Mouse (Mus musculus): ENCODE measurements at regions not wholly inside any gene's neighbourhood (a gene's known extent, or its start where the extent isn't known, plus 50 kb on each side); places are given as distances from the start of the nearest gene placed in this dataset.

DNA sequence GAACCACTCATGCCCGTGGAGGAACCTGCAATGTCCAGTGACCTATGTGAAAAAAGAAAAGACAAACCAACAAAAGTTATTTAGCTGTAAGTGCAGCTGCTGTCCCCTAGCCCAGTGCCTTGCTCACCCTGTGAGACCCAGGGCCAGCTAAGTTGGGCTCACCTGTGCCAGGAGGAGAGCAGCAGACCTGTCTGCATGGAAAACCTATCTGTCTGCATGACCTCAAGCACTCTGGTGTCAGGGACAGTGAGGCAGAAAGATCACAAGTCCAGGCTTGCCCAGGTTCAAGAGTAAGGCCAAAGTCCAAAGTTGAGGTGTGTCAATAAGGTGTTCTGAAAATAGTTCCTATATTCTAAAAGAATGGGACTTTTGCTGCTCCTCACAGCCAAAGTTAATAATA is 215.0 kb upstream of the Vstm2b start:
- no peaks in the 10 kb centered on the region for H3K9me3 ChIP-seq
- 86% methylated on average over 1 of the region's 1 CpGs for WGBS
- no peak overlapping the region for H3K27ac ChIP-seq
- H3K4me1 ChIP-seq = peaks cover 7% of the 10 kb centered on the region
- no peak overlapping the region for H3K4me3 ChIP-seq (replicated peaks)
- H3K27me3 ChIP-seq = 0 out of 2 replicates have a peak, but pooled peaks cover 4% of the 10 kb centered on the region
- no peaks in the 10 kb centered on the region for H3K36me3 ChIP-seq (replicated peaks)
- no peak overlapping the region for H3K4me2 ChIP-seq
- no peak overlapping the region for H3K9ac ChIP-seq
- no peak for ATAC-seq (ENCODE audit: low FRiP score)

DNA sequence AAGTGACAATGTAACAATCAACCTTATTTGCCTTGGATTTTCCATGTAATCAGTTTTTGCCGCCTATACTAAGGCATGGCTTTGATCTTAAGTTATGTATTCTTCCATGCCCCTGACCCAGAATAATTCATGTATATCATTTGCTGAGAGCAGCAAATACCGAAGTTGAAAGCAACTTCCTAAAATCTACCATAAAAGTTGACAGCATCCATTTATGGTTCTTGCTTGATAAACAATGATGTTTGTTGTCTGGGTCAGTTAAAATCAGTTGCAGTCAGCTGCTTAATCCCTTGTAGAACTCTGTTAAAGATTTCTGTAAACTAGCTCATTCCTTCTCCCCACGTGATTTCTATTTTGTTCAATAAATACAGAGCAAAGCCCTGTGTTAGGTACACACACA is 214.5 kb upstream of the Vstm2b start:
- H3K27ac ChIP-seq = no peak overlapping the region
- H3K27me3 ChIP-seq = 0 out of 2 replicates have a peak, but pooled peaks cover 4% of the 10 kb centered on the region
- no peaks in the 10 kb centered on the region for H3K36me3 ChIP-seq (replicated peaks)
- H3K4me2 ChIP-seq = no peak overlapping the region
- 66% methylated on average over 3 of the region's 3 CpGs for WGBS
- H3K4me1 ChIP-seq = peaks cover 7% of the 10 kb centered on the region
- H3K4me3 ChIP-seq (replicated peaks) = no peak overlapping the region
- H3K9me3 ChIP-seq = no peaks in the 10 kb centered on the region
- no peak for ATAC-seq (ENCODE audit: low FRiP score)
- H3K9ac ChIP-seq = no peak overlapping the region

DNA sequence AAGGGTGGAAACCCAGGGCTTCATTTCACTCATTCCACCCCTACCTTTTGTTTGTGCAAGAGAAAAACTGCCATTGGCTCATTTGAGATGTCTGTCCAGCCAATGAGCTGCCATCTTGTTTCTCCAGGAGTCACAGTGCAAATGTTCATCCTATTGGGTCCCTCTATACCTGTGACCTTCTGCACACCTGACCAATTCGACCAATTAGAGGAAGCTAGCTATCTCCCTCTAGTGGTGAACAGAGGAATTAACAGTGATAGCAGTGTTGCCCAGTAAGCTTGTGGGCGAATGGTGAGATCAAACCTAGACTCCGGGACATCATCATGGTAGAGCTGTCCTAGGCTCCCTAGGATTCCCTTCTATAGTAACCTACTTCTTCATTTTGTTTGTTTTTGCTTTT is 211.1 kb upstream of the Vstm2b start:
- Histone ChIP-seq H3K9ac (no peak overlapping the region), H3K9me3 (no peaks in the 10 kb centered on the region), H3K27ac (no peak overlapping the region), H3K36me3 (replicated peaks) (no peaks in the 10 kb centered on the region), H3K4me2 (no peak overlapping the region), H3K4me3 (replicated peaks) (no peak overlapping the region), H3K27me3 (no peaks in the 10 kb centered on the region), H3K4me1 (no peaks in the 10 kb centered on the region)
- ATAC-seq (ENCODE audit: low FRiP score) = no peak
- 89% methylated on average over 3 of the region's 3 CpGs for WGBS

- ATAC-seq (ENCODE audit: low FRiP score) = no peak
- no peak overlapping the region for H3K4me2 ChIP-seq
- H3K4me1 ChIP-seq = no peaks in the 10 kb centered on the region
- H3K36me3 ChIP-seq (replicated peaks) = no peaks in the 10 kb centered on the region
- 86% methylated on average over 4 of the region's 4 CpGs for WGBS
- H3K4me3 ChIP-seq (replicated peaks) = no peak overlapping the region
- no peaks in the 10 kb centered on the region for H3K9me3 ChIP-seq
- no peak overlapping the region for H3K9ac ChIP-seq
- H3K27ac ChIP-seq = no peak overlapping the region
- no peaks in the 10 kb centered on the region for H3K27me3 ChIP-seq
Measured at GRCm38 (mm10) chr7:40688546-40688945, 209.6 kb upstream of the Vstm2b start.

GRCm38 (mm10) chr7:40693755-40694154 is 204.4 kb upstream of the Vstm2b start:
- Histone ChIP-seq H3K9ac (no peak overlapping the region), H3K27ac (no peak overlapping the region), H3K4me1 (no peaks in the 10 kb centered on the region), H3K4me3 (replicated peaks) (no peak overlapping the region), H3K36me3 (replicated peaks) (no peaks in the 10 kb centered on the region), H3K4me2 (no peak overlapping the region), H3K9me3 (no peaks in the 10 kb centered on the region), H3K27me3 (no peaks in the 10 kb centered on the region)
- ATAC-seq (ENCODE audit: low FRiP score) = peak; percentile 46; the same call in 1 of the 2 replicates
- 48% methylated on average over 5 of the region's 5 CpGs for WGBS

DNA sequence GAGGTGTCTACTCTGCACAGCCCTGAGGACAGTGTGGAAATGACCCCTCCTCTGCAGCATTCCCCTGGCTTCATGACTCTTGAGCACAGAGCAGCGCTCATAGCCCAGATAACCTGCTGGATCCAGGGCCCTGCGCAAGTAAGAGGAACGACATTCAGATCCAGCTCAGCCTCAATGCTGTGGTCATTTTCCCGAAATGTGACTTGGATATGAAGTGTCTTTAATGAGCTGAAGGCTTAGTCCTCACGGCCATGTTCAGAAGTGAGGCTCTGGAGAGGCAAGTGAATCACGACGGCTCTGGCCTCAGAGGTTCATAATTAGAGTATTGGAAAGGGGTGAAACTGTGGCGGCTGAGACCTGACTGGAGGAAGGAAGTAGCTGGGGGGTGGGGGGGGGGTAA is 200.6 kb upstream of the Vstm2b start:
- ATAC-seq (ENCODE audit: low FRiP score) = no peak
- H3K27ac ChIP-seq = no peak overlapping the region
- 77% methylated on average over 8 of the region's 8 CpGs for WGBS

DNA sequence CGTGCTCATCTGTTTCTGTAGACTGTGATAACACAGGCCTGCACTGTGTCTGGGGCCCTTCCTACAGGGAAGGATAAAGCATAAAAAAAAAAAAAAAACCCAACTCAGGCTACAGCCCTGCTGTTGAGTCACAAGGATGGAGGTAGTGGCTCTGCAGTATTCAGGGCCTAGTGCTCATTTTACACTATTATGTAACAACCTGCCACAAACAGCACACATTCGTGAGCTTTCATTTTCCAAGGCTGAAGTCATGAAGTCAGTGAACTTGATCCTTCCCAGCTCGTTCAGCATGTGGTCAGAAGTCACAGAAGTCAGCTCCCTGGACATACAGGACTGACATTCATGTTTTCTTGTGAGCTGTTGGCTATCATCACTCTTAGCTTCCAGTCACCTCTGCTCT is 199.8 kb upstream of the Vstm2b start:
- Histone ChIP-seq H3K36me3 (replicated peaks) (no peaks in the 10 kb centered on the region), H3K9me3 (no peaks in the 10 kb centered on the region), H3K9ac (no peak overlapping the region), H3K4me2 (no peak overlapping the region), H3K27ac (no peak overlapping the region), H3K4me3 (replicated peaks) (no peak overlapping the region), H3K27me3 (no peaks in the 10 kb centered on the region), H3K4me1 (no peaks in the 10 kb centered on the region)
- ATAC-seq (ENCODE audit: low FRiP score) = no peak
- 72% methylated on average over 3 of the region's 3 CpGs for WGBS

More for the DNA sequence above, 200.6 kb upstream of the Vstm2b start:
- no peaks in the 10 kb centered on the region for H3K27me3 ChIP-seq
- H3K4me1 ChIP-seq = no peaks in the 10 kb centered on the region
- no peak overlapping the region for H3K4me3 ChIP-seq (replicated peaks)
- H3K4me2 ChIP-seq = no peak overlapping the region
- H3K36me3 ChIP-seq (replicated peaks) = no peaks in the 10 kb centered on the region
- no peaks in the 10 kb centered on the region for H3K9me3 ChIP-seq
- no peak overlapping the region for H3K9ac ChIP-seq

- H3K36me3 ChIP-seq (replicated peaks) = no peaks in the 10 kb centered on the region
- no peaks in the 10 kb centered on the region for H3K9me3 ChIP-seq
- no peak overlapping the region for H3K4me3 ChIP-seq (replicated peaks)
- no peaks in the 10 kb centered on the region for H3K27me3 ChIP-seq
- no peak for ATAC-seq (ENCODE audit: low FRiP score)
- no peak overlapping the region for H3K4me2 ChIP-seq
- WGBS = 97% methylated on average over 1 of the region's 1 CpGs
- no peaks in the 10 kb centered on the region for H3K4me1 ChIP-seq
- no peak overlapping the region for H3K27ac ChIP-seq
- H3K9ac ChIP-seq = no peak overlapping the region
Measured at GRCm38 (mm10) chr7:40699633-40700032, 198.5 kb upstream of the Vstm2b start.

- no peaks in the 10 kb centered on the region for H3K4me1 ChIP-seq
- H3K27ac ChIP-seq = no peak overlapping the region
- H3K4me3 ChIP-seq (replicated peaks) = no peak overlapping the region
- no peak overlapping the region for H3K4me2 ChIP-seq
- 85% methylated on average over 5 of the region's 5 CpGs for WGBS
- H3K9ac ChIP-seq = no peak overlapping the region
- H3K9me3 ChIP-seq = no peaks in the 10 kb centered on the region
- no peaks in the 10 kb centered on the region for H3K27me3 ChIP-seq
- no peaks in the 10 kb centered on the region for H3K36me3 ChIP-seq (replicated peaks)
- ATAC-seq (ENCODE audit: low FRiP score) = no peak
Measured at GRCm38 (mm10) chr7:40700656-40701055, 197.5 kb upstream of the Vstm2b start.

- H3K4me2 ChIP-seq = no peak overlapping the region
- no peak overlapping the region for H3K27ac ChIP-seq
- H3K9ac ChIP-seq = no peak overlapping the region
- no peaks in the 10 kb centered on the region for H3K4me1 ChIP-seq
- 91% methylated on average over 5 of the region's 5 CpGs for WGBS
- no peaks in the 10 kb centered on the region for H3K27me3 ChIP-seq
- no peaks in the 10 kb centered on the region for H3K9me3 ChIP-seq
- no peak overlapping the region for H3K4me3 ChIP-seq (replicated peaks)
- no peaks in the 10 kb centered on the region for H3K36me3 ChIP-seq (replicated peaks)
- no peak for ATAC-seq (ENCODE audit: low FRiP score)
Measured at GRCm38 (mm10) chr7:40702191-40703045, 195.7 kb upstream of the Vstm2b start.

- WGBS = 90% methylated on average over 2 of the region's 2 CpGs
- Histone ChIP-seq H3K9me3 (no peaks in the 10 kb centered on the region), H3K9ac (no peak overlapping the region), H3K27me3 (no peaks in the 10 kb centered on the region), H3K36me3 (replicated peaks) (no peaks in the 10 kb centered on the region), H3K4me2 (no peak overlapping the region), H3K4me1 (no peaks in the 10 kb centered on the region), H3K27ac (no peak overlapping the region), H3K4me3 (replicated peaks) (no peak overlapping the region)
- no peak for ATAC-seq (ENCODE audit: low FRiP score)
Measured at GRCm38 (mm10) chr7:40708231-40708630, 189.9 kb upstream of the Vstm2b start.

DNA sequence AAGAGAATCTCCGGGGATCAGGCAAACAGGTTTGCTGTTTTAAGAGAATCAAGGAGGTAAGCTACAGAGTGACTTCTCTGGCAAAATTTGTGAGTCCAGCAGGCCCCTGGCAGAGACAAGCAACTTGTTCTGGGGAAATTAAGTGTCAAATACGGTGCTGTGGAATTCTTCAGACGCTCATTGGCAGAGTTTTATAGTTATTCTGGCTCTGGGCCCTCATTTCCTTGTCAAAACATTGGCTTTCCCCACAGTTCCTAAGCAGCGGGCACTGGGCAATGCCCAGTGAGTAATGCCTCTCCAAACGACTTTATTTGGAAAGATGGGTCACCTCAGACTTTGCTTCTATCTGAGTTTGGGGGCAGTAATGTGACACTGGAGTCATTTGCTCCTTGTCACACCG is 180.1 kb upstream of the Vstm2b start:
- H3K9ac ChIP-seq = no peak overlapping the region
- no peak overlapping the region for H3K27ac ChIP-seq
- H3K4me3 ChIP-seq (replicated peaks) = no peak overlapping the region
- no peak for ATAC-seq (ENCODE audit: low FRiP score)
- no peaks in the 10 kb centered on the region for H3K9me3 ChIP-seq
- 78% methylated on average over 6 of the region's 6 CpGs for WGBS
- H3K27me3 ChIP-seq = no peaks in the 10 kb centered on the region
- no peaks in the 10 kb centered on the region for H3K4me1 ChIP-seq
- no peak overlapping the region for H3K4me2 ChIP-seq
- no peaks in the 10 kb centered on the region for H3K36me3 ChIP-seq (replicated peaks)

DNA sequence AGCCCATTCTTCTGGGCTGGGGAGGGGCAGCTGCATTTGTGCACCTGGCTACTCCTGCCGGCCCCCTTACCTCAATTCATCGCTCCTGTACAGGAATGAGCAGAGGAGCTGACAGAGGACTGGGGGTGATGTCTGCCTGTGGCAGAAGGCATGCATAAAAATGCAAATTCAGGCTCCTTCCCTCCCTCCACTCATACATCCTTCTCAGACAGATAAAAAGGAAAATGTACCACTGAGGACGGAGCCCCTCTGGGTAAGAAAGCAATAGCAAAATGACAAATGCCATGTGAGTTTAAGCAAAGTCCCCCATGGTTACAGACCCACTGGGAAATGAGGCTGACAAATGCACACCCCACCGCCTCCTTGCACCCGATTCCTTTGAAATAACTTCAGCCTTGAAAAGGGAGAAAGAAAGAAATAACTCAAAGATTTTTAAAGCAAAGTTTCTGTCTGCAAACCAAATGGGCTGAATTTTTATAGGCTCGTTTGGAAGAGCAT is 161.1 kb upstream of the Vstm2b start:
- Histone ChIP-seq H3K9ac (no peak overlapping the region), H3K4me3 (replicated peaks) (no peak overlapping the region), H3K27me3 (no peaks in the 10 kb centered on the region), H3K9me3 (no peaks in the 10 kb centered on the region), H3K4me1 (no peaks in the 10 kb centered on the region), H3K27ac (no peak overlapping the region), H3K4me2 (no peak overlapping the region), H3K36me3 (replicated peaks) (no peaks in the 10 kb centered on the region)
- 63% methylated on average over 6 of the region's 6 CpGs for WGBS
- ATAC-seq (ENCODE audit: low FRiP score) = no peak
